ENCODE assay signal across 14 mouse cellular contexts in the genomic region with DNA sequence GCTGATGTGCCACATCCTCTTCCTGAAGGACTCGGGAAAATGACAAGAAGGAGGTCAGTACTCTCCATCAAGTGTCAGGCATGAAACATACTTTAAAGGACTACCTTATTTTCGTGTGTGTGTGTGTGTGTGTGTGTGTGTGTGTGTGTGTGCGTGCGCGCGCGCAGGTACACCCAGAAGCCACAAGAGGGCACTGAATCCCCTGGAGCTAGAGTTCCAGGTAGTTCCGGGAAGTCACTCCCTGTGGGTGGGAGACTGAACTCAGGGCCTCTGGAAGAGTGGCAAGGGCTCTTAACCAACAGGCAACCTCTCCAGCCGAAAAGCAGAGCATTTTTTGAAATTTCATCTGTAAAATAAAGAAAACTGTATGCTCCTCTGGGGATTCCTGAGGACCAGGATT.
"Had no signal": no experiment of that assay in that cellular context is flagged by ENCODE, and none has a peak within 500 bp of the region (broad histone marks: within the 10 kb centered on the region; RNA-seq: fewer than 3 reads in every experiment).

No protein-coding gene starts in this region.

- H3K36me3 ChIP-seq: lung, embryonic 15.5 days; midbrain, embryonic 12.5 days; neural tube, embryonic 12.5 days had no signal

- H3K27ac ChIP-seq: lung, embryonic 15.5 days; midbrain, embryonic 12.5 days; neural tube, embryonic 12.5 days had no signal

- H3K27me3 ChIP-seq: lung, embryonic 15.5 days; midbrain, embryonic 12.5 days; neural tube, embryonic 12.5 days had no signal

- H3K9ac ChIP-seq: lung, embryonic 15.5 days; midbrain, embryonic 12.5 days; neural tube, embryonic 12.5 days had no signal

- DNase-seq: kidney, adult 11 months; kidney, adult 9 months; kidney, postnatal 10 days; left cerebral cortex, postnatal 4 days; lung, postnatal 14 days; retina, postnatal 1 day; right cerebral cortex, postnatal 4 days; spleen, adult 18-20 months; thymus, postnatal 4 days had no signal

- H3K9me3 ChIP-seq: lung, embryonic 15.5 days; midbrain, embryonic 12.5 days had no signal

- H3K4me3 ChIP-seq: lung, embryonic 15.5 days; midbrain, embryonic 12.5 days; myocyte; neural tube, embryonic 12.5 days had no signal

- H3K4me2 ChIP-seq: liver, embryonic 11.5 days; lung, embryonic 15.5 days; midbrain, embryonic 12.5 days; neural tube, embryonic 12.5 days had no signal

- H3K4me1 ChIP-seq: lung, embryonic 15.5 days; midbrain, embryonic 12.5 days; neural tube, embryonic 12.5 days had no signal
